Mouse (Mus musculus) MEL (cell line): ENCODE data around the gene Gm20481.

Source experiments
- CTCF ChIP-seq, 3 experiments: IDR thresholded peaks in 2 of 3; conservative IDR thresholded peaks in 1 of 3; 2 replicates each; pipeline ENCODE4 v1.5.1; 2011 to 2012; ENCODE audit warnings: low read length in 3 of 3, low read depth in 2 of 3, mild to moderate bottlenecking in 2 of 3, improper control_type of control experiment in 1 of 3, inconsistent platforms in 1 of 3, mixed read lengths in 1 of 3, moderate library complexity in 1 of 3; ENCODE audit not compliant: control insufficient read depth in 1 of 3, insufficient read depth in 1 of 3, poor library complexity in 1 of 3, severe bottlenecking in 1 of 3
- MAFK ChIP-seq: IDR thresholded peaks from 2 replicates; pipeline ENCODE4 v1.6.1; 2011; ENCODE audit warnings: low read depth, mild to moderate bottlenecking, low read length, improper control_type of control experiment, borderline replicate concordance
- TAL1 ChIP-seq: IDR thresholded peaks from 2 replicates; pipeline ENCODE4 v1.6.1; 2012; ENCODE audit warnings: mild to moderate bottlenecking, inconsistent platforms, low read length, moderate library complexity, mixed read lengths

- TF ChIP-seq TAL1, result no peak
- no peak for TF ChIP-seq MAFK
- no peak for TF ChIP-seq CTCF (IDR thresholded peaks at IDR 0.05 in 2 of 3, conservative IDR thresholded peaks at IDR 0.05 in 1 of 3; ENCODE audit: control insufficient read depth in 1 of 3, insufficient read depth in 1 of 3, low read depth in 2 of 3, low read length in 3 of 3, poor library complexity in 1 of 3, severe bottlenecking in 1 of 3)
Measured at GRCm38 (mm10) chr17:35018171-35018570, 48.5 kb downstream of the Gm20481 start.
